Mouse (Mus musculus): ENCODE data around the gene Spryd4.

- TF ChIP-seq CTCF (IDR thresholded peaks at IDR 0.05; ENCODE audit: low read depth) (no peak), EP300 (IDR thresholded peaks at IDR 0.05; ENCODE audit: low read depth) (no peak)
Measured at GRCm38 (mm10) chr10:128255925-128256324, 44.3 kb upstream of the Spryd4 start.
